Mouse (Mus musculus): ENCODE results near the gene Asprv1. TPM values are rescaled to one million over a fixed set of nuclear protein-coding genes. Genes with fewer than 3 reads are reported as not detected.

Gene Asprv1
- total RNA-seq, 2 experiments from 2014 or later = 1.8 to 2.5 TPM

DNA sequence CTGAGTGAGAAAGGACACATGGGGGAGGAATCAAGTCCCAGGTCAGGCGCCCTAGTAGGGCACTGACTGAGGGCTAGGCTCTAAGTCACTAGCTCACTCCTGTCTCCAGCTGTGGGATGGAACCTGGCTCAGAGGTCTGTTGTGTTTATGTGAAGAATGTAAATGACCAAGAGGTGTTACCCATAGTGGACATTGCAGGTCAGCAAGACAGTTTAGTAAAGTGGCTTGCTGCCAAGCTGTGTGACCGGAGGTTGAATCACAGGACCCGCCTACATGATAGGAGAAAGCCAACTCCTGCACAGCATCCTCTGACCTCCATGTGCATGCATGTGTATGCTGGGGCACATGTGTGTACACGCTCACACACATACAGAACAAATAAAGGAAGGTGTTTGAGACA lies 17.6 kb downstream of the Asprv1 start:
- Histone ChIP-seq H3K4me3 (no peak overlapping the region), H3K27ac (no peak overlapping the region)
- intact Hi-C loops (cut with DNase I) = no loop called here
- TF ChIP-seq CTCF (IDR thresholded peaks at IDR 0.05) = no peak
- DNase-seq (ENCODE audit: extremely low spot score in 1 of 2, low spot score in 2 of 2) = no peak

- Histone ChIP-seq H3K27ac (no peak overlapping the region), H3K4me3 (no peak overlapping the region)
- DNase-seq (ENCODE audit: extremely low spot score in 1 of 2, low spot score in 2 of 2) = no peak
- intact Hi-C loops (cut with DNase I) = no loop called here
- TF ChIP-seq CTCF (IDR thresholded peaks at IDR 0.05) = no peak
Observed at GRCm38 (mm10) chr6:86646143-86646542, 18.2 kb downstream of the Asprv1 start.

GRCm38 (mm10) chr6:86653026-86653425 lies 25.1 kb downstream of the Asprv1 start:
- no peak overlapping the region for H3K4me3 ChIP-seq
- DNase-seq (ENCODE audit: extremely low spot score in 1 of 2, low spot score in 2 of 2) = no peak
- intact Hi-C loops (cut with DNase I) = no loop called here
- no peak for TF ChIP-seq CTCF (IDR thresholded peaks at IDR 0.05)
- no peak overlapping the region for H3K27ac ChIP-seq

DNA sequence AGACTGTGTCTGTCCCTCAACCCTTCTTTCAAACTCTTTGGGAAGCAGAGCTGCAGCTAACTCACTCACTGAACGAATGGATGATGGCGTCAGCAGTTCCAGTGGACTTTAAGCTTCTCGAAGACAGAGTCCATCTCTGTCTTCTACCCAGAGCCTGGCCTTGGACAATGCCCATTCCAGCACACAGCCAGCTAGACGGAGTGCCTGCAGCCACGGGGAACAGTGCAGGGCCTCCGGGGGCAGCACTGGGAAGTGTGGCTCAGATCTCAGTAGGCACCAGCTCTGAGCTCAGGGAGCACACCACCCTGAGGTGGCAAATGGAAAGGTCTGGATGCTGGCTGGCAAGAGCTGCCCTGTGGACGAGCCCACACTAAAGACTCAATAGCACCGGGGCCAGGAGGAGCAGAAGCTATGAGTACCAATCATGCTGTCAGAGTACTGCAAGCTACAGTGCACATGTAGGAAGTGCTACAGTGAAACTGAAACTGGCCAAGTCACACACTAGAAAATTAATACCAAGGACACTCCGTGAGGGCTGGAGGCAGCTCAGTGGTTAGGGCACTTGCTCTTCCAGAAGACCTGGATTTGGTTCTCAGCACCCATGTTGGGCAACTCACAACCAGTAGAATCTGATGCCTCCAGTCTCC lies 26.4 kb downstream of the Asprv1 start:
- Histone ChIP-seq H3K4me3 (no peak overlapping the region), H3K27ac (no peak overlapping the region)
- intact Hi-C loops (cut with DNase I) = no loop called here
- no peak; the same call in 1 of the 2 replicates for TF ChIP-seq CTCF (IDR thresholded peaks at IDR 0.05)
- no peak for DNase-seq (ENCODE audit: extremely low spot score in 1 of 2, low spot score in 2 of 2)

GRCm38 (mm10) chr6:86658501-86658900 lies 30.5 kb downstream of the Asprv1 start:
- Histone ChIP-seq H3K27ac (no peak overlapping the region), H3K4me3 (no peak overlapping the region)
- intact Hi-C loops (cut with DNase I) = no loop called here
- TF ChIP-seq CTCF (IDR thresholded peaks at IDR 0.05) = no peak
- DNase-seq (ENCODE audit: extremely low spot score in 1 of 2, low spot score in 2 of 2) = no peak

- Histone ChIP-seq H3K27ac (no peak overlapping the region), H3K4me3 (no peak overlapping the region)
- intact Hi-C loops (cut with DNase I) = no loop called here
- TF ChIP-seq CTCF (IDR thresholded peaks at IDR 0.05) = no peak
- no peak for DNase-seq (ENCODE audit: extremely low spot score in 1 of 2, low spot score in 2 of 2)
Observed at GRCm38 (mm10) chr6:86660161-86660877, 32.4 kb downstream of the Asprv1 start.

- no peak overlapping the region for H3K4me3 ChIP-seq
- no peak for TF ChIP-seq CTCF (IDR thresholded peaks at IDR 0.05)
- no peak overlapping the region for H3K27ac ChIP-seq
- DNase-seq (ENCODE audit: extremely low spot score in 1 of 2, low spot score in 2 of 2) = no peak
- intact Hi-C loops (cut with DNase I) = no loop called here
Observed at GRCm38 (mm10) chr6:86665076-86665475, 37.1 kb downstream of the Asprv1 start.

DNA sequence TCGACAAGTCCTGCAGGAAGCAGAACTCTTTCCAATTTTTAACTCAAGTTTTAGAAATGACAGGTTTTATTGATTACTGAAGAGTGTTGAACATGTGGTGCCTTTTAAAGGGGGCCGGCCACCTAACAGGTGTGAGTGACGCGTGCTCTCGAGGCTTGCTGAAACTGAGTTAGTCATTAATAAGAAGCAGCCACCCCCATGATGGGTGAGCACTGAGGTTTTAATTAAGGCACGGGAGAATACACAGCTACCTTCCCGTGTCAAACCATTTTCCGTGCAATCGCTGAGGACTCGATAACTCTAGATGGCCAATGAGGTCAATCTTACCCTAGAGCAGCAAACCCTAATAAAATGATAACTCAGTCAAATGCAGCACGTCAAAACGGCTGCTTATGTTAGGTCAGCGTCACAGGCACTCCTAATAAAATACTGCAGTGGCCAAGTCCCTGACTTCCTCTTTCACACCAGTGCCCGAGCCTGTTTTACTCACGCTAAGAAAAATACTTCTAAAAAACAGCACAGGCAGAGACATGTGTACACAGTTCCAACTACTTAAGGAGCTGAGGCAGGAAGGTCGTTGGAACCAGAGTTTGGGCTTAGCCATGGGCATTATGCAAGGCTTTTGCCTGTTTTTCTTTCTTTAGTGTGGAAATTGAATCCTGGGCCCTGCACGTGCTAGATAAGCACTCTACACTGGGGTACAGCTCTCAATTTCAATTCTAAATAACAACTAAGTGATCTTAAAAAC lies 37.8 kb downstream of the Asprv1 start:
- Histone ChIP-seq H3K27ac (no peak overlapping the region), H3K4me3 (no peak overlapping the region)
- intact Hi-C loops (cut with DNase I) = no loop called here
- no peak for DNase-seq (ENCODE audit: extremely low spot score in 1 of 2, low spot score in 2 of 2)
- no peak for TF ChIP-seq CTCF (IDR thresholded peaks at IDR 0.05)

DNA sequence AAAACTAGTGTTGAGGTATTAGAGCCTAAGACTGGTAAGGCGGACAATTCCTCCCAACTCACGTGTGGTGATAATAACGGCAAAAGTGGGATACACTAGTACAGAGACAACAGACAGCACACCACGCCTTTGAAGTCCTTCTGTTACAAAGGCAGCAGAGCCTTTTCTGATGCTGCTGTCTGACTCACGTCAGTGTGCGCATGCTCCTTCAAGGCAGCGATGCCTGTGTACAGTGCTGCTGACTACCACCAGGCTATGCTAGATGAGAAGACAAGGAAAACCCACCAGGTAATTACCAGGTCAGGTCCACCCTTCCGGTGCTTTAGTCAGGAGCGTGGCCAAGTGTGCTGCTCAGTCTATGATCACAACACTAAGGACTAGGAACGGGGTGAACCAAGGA lies 39.1 kb downstream of the Asprv1 start:
- intact Hi-C loops (cut with DNase I) = no loop called here
- Histone ChIP-seq H3K27ac (no peak overlapping the region), H3K4me3 (no peak overlapping the region)
- DNase-seq (ENCODE audit: extremely low spot score in 1 of 2, low spot score in 2 of 2) = no peak
- TF ChIP-seq CTCF (IDR thresholded peaks at IDR 0.05) = no peak

DNA sequence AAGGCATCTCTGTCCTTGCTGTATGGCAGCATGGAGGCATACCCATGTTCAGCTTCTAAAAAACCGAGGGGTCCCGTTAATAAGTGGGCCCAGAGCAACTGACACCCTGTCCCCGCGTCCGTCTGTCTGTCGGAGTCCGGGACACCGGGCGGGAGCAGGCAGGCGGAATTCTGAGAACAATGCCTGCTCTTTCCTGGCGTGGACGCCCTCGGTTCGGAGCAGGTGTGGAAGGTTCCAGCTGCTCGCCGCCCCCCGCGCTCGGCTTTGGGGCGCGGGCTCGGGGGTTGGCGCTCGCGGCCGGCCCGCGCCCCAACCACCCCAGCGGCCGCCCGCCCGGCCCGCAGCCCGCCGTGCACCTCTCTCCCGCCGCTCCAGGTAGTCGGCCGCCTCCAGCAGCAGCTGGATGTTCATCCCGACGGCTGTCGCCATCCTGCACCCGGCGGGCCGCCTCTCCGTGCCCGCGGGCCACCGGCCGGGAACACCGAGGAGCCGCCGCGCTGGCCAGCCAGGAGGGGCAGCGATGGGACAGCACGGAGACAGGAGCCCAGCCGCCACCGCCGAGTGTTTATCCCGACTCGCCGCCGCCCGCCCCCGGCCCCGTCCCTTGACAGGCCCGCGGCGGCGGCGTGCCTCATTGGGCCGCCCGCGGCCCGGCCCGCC lies 40.7 kb downstream of the Asprv1 start, which contains the start of gene Mxd1:
Mxd1 (minus strand) TSS at position 582 of the 660 bp plus-strand sequence.
- DNase-seq (ENCODE audit: extremely low spot score in 1 of 2, low spot score in 2 of 2) = no peak
- no peak for TF ChIP-seq CTCF (IDR thresholded peaks at IDR 0.05)
- H3K27ac ChIP-seq = peak within 1 kb of the TSS; percentile 78
- peak within 1 kb of the TSS; percentile 84 for H3K4me3 ChIP-seq
- intact Hi-C loops (cut with DNase I) = loop anchor here (1.0 to 2.0 kb wide), 3 partner anchors 84 to 196 kb away; partner anchors contain the start of gene Pcbp1

DNA sequence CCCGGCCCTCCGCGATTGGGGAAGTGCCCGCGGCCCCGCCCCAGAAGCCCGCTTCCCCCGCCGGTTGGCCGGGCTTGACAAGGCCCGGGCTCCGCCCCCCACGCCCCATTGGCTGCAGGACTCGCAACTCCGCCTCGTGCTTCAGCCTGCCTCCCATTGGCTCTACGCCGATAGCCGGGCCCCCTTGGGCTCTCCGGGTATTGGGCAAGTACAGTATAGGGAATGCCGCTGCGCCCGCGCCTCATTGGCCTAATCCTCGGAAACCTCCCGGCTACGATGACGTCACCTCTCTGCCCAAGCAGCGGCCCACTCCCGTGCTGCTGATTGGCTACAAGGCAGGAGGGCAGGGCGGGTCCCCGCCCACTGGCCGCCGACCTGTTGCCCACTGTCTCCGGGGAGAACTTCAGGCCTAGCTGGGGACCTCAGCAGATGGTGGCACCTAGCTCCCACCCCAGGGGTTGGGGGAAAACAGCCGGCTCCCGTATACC lies 41.3 kb downstream of the Asprv1 start:
- H3K4me3 ChIP-seq = peak overlapping the region; percentile 41
- H3K27ac ChIP-seq = peak overlapping the region; percentile 74
- TF ChIP-seq CTCF (IDR thresholded peaks at IDR 0.05) = no peak
- intact Hi-C loops (cut with DNase I) = loop anchor here (1.0 to 2.0 kb wide), 3 partner anchors 84 to 196 kb away; partner anchors contain the start of gene Pcbp1
- DNase-seq (ENCODE audit: extremely low spot score in 1 of 2, low spot score in 2 of 2) = peak; percentile 99 to 100

Data from left cerebral cortex, adult 2 months (tissue).